Mouse (Mus musculus) heart, postnatal 0 days (tissue): Measurements from ENCODE around the gene Arid1b.

ENCODE experiments used
- CTCF ChIP-seq: IDR thresholded peaks from 2 replicates; pipeline ENCODE4 v1.5.1; 2016; ENCODE audit warnings: antibody characterized with exemption, control low read depth, low read depth
- EP300 ChIP-seq: IDR thresholded peaks from 2 replicates; pipeline ENCODE4 v1.6.1; 2016; ENCODE audit warnings: antibody characterized with exemption, low read depth

DNA sequence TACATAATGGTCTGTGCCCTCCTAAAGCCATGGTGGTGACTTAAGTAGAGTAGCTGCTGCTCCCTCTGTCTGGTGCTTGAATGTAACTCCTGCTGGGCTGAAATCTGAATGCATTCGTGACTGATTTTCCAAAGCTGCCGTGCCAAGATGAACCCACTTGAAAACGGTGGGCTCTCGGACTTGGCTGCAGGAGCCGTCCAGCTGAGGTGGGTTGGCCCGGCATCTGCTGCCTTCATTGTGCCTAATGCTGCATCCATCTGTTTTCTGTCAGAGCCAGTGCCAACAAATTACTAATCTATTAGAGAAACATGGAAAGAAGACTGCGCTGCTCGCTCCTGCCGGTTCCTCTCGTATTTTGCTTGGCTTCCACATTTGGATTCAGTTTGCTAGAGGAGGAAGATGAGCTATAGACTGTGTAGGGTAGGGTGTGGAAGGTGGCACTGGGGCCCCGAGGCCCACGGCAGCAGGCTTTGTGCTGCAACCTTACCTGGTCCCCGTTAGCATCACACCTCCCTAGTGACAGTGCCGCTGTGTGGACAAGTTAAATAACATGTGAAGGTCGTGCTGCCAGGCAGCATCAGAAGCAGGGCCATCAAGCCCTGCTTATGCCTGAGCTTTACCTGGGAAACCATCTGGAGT, 292.6 kb downstream of the Arid1b start:
- TF ChIP-seq EP300 (no peak), CTCF (no peak)
